Mouse (Mus musculus): ENCODE measurements around the gene Lix1l.
A peak's percentile ranks its signal among the peaks of the same experiment; 100 is the strongest.

GRCm38 (mm10) chr3:96645018-96645649 is 44.2 kb downstream of the Lix1l start, which contains the start of gene Itga10:
- TF ChIP-seq USF1 (IDR thresholded peaks at IDR 0.05; ENCODE audit: low read depth) (no peak), CTCF (IDR thresholded peaks at IDR 0.05; ENCODE audit: control insufficient read depth, insufficient read depth, insufficient read length) (peak; percentile 38), CEBPB (IDR thresholded peaks at IDR 0.05; ENCODE audit: low read depth) (no peak)
